Mouse (Mus musculus): ENCODE measurements around the gene Klf6.

Gene Klf6

GRCm38 (mm10) chr13:5899021-5899420 lies 37.7 kb downstream of the Klf6 start:
- peak in 1 of 2 experiments; percentile 30 for DNase-seq (ENCODE audit: low spot score in 2 of 2)

GRCm38 (mm10) chr13:5899641-5900040 lies 38.4 kb downstream of the Klf6 start:
- no peak for DNase-seq (ENCODE audit: low spot score in 2 of 2)

- no peak for DNase-seq (ENCODE audit: low spot score in 2 of 2)
These were observed 51.9 kb downstream of the Klf6 start for GRCm38 (mm10) chr13:5913201-5913600.

- no peak for DNase-seq (ENCODE audit: low spot score in 2 of 2)
These were observed 56.1 kb downstream of the Klf6 start for GRCm38 (mm10) chr13:5917360-5917759.

- no peak for DNase-seq (ENCODE audit: low spot score in 2 of 2)
These were observed 58.7 kb downstream of the Klf6 start for GRCm38 (mm10) chr13:5919966-5920365.
